Mouse (Mus musculus) heart, adult 18-20 months (tissue): ENCODE data around the gene P3h1. TPM values are rescaled to one million over a fixed set of nuclear protein-coding genes. Genes with fewer than 3 reads are reported as not detected.
"Not testable (repeated sequence)": the region's sequence is repeated elsewhere in the genome, so short reads cannot be mapped to it uniquely, and the experiment has no call there.

Experiments
- DNase-seq, 2 experiments: peaks; one replicate each; pipeline ENCODE4 v3.0.0; 2021 to 2022; ENCODE audit warnings: mixed read lengths in 1 of 2
- total RNA-seq, 2 experiments: library from RNA; stranded (reverse); gene quantifications; 2 replicates each; pipeline ENCODE4 v1.2.3; 2021

The P3h1 gene
- total RNA-seq, 2 experiments from 2014 or later: 9.4 to 9.9 TPM

DNA sequence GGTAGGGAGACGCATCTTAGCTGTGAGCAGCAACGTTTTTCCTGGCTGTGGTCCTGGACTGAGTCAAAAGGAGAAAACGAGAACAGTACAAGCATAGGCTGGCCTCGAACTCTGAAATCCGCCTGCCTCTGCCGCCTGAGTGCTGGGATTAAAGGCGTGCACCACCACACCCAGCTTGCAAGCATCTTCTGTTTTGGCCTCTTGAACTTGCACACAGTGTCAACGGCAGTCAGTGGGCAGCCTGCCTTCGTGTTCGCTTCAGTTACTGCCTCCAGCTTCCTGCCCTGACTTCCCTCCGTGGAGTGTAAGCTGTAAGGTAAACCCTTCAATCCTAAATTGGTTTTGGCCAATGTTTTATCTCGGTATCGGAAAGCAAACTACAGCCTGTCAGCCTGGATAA lies 33.9 kb downstream of the P3h1 start:
- DNase-seq: no peak

DNA sequence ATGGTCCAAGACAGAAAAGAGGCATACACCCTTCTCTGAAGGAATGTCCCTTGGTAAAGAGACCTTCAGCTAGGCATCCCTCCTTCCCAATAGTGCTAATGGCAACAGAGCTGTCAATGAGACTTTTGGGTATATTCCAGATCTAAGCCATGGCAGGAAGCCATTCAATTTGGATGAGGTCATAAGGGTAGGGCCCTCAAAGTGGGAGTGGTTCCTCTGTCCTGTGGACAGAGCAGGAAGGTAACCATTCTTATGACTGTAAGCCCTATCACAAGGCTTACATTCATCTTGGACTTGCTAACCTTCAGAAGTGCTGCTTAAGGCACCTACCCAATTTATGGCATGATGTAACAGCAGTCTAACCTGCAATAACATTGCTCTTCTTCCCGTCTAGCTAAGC lies 41.9 kb downstream of the P3h1 start:
- DNase-seq: peak; percentile 74 to 88

DNA sequence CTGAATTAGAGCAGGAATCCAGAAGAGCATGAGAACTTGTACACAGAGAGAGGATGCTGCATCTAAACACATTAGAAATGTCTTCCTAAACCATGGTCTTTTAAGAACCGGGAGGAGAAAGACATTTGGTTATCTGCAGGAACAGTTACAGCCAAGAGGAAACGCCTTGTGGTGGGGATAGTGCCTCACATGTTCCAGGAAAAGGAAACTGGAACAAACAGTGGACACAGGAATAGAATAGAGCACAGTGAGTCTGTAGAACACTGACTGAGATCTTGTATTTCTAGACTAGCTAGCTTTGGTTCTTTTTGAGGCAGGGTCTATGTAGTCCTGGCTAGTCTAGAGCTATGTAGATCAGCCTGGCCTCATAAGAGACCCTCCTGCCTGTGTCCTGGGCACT lies 42.5 kb downstream of the P3h1 start:
- peak; percentile 46 to 81 for DNase-seq

DNA sequence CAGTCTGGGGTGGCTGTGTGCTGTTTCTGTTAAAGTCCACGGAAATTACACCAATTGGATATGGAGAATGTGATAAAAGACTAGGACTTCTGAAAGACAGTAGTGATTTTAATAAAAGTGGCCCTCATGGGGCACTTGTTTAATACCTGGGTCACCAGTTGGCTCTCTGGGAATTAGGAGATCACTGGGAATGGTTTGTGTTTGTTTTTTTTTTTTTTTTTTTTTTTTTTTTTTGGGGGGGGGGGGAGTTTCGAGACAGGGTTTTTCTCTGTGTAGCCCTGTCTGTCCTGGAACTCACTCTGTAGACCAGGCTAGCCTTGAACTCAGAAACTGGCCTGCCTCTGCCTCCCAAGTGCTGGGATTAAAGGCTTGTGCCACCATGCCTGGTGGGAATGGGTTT lies 43.0 kb downstream of the P3h1 start:
- DNase-seq: no peak

DNA sequence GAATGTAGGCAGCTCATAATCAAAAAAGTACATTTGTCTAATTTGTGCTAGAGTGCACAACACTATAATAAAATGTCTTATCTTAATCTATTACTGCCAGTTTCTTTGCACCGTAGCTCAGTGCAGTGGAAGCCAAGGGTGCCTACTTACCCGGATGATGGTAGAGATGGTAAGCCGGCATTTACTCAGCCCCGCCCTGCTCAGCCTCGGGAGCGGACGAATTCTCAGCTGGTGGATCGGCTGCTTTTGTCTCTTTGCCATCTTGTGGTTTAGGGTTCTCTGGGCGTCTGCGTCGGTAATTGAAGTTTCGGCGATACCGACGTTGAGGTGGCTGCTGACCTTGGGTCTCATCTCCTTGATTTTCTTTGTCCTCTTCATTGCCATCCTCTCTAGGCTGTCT lies 46.1 kb downstream of the P3h1 start:
- not testable (repeated sequence) for DNase-seq

DNA sequence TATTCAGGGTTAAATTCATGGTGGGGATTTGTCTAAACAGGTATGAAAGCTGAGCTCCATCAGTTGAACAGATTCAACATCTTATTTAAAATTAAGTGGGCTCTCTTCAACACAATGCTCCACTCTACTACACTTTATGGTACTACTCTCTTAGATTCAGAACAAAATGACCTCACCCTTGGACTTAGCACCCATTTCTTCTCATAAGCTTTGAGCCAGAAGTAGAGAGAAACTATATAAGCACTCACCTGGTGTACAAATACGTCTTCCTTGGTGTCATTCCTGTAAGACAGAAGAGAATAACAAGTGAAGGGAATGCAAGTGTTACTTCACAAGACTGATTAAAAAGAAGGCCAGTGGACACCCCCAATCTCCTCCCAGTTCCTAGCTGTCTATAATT lies 52.1 kb downstream of the P3h1 start:
- no peak for DNase-seq

DNA sequence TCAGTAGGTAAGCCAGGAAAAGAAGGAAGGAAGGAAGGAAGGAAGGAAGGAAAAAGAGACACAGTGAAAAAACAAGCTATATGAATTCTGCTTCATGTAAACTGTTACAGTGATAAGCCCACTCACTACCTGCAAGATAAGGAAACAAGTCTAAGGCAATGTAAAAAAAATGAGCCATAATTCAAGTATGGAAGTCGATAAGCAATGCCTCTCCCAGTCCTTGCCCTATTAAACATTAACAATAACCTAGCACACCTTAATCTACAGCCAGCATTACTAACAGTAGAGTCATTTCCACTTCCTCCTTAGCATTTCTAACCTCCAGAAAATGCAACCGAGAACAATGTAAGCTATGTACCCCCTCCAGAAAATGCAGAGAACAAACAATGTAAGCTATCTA lies 52.6 kb downstream of the P3h1 start:
- no peak for DNase-seq

DNA sequence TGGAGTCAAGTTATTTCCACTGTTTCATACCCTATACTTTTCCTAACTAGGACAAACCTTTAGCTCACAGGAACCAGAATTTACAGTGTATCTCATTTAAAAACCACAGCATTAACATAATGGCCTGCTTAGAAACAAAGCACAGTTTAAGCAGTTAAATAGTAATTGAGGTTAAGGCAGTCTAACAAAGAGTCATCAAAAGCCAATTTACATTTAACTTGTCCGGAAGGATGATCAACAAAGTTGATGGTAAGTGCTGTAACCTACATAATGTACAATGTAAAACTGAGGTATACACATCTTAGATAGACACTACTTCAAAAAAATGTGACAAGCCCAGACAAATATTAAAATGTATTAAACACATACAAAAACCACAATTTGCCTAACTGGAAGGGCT lies 59.2 kb downstream of the P3h1 start:
- no peak for DNase-seq

DNA sequence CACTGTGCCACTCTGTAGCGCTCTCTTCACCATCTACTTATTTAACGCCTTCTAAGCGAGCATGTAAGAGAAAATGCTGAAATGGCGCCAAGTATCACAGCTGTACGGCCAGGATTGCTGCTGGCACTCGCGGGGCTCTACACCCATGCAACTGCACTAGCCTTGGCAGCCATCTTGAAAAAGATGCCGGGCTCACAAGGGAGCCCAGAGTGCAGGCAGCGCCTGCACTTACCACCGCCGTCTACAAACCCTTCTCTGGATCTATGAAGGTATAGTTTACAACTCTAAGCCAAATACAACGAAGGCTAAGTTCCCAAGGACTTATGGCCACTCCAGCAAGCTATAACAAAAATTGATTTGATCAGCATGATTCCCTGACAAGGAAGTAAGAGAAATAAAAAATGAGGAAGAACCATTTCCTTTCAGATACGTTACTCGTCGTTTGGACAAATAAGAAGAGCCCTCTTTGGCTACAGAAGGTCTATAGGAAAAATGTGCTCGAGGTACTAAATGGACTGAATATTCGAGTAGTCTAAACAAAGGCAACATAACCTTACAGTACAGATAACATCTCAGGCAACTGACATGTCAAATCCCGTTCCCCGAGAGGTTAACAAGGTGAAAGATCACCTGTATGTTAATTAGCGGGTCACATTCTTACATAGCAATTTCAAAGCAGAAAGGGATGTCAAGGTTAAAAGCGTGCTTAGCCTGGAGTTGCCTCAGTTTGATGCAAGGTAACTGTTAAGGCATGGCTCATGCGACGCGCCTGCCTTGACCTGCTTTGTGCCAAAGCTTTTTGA lies 60.3 kb downstream of the P3h1 start:
- peak; percentile 66 to 67 for DNase-seq

DNA sequence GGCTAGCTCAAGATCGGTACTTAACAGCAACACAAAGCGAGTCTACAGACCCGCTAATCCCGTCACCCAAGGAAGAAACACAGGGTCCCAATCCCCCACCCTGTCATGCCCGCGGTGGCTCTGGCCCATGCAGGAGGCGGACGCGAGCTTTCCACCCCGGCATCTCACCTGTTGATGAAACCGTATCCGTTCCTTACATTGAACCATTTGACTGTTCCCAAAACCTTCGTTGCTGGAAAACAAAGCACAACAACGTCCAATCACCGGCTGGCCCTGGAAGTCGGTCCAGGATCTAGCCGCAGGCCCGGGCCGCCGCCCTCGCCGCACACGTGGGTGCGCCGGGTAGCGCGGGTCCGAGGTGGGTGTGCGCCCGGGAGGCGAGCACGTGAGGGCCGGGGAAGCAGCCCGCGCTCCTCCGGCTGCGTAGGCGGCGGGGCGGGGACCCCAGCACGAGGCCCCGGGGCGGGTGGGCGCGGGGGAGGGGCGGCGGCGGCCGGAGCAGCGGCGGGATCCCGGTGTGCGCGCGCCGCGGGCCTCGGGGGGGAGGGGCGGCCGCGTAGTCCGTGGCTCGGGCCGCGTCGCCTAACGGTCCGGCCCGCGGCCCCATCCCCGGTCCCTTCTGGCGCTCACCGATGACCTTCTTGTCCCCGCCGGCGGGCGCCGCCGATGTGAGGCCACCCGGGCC lies 61.0 kb downstream of the P3h1 start:
- DNase-seq: peak in 1 of 2 experiments; percentile 47

DNA sequence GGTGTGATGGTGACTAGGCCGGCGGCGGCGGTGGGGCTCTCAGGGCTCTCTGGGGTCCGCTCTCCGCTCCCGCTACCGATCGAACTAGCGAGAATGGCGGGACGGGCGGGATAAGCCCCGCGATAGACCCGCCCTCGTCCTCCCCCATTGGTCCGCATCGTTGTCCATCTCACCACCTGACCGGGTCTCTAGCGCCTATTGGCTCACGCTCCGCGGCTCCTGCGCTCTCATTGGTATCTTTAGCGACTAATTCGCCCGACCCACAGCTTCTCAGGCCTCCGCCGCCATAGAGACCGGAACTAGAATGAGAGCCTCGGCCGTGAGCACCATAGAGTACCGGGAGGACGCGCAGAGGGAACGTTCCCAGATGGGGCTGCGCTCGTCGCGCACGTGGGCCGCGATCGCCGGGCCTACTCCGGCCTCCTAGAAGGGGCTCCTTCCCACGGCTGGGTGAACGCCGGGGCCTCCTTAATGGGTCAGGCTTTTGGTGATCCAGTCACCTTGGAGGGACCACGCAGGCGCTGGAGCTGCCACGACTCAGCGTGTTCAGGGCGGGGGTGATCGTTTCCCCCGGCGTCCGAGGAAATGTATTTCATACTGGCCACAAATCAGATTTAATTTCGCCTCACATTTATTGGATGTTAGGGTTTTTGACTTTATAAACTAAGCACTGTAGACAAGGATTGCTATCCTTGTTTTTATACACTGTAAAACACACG lies 61.9 kb downstream of the P3h1 start, which contains the start of gene Ybx1:
Gene Ybx1 (minus strand): TSS at position 190 of the 719 bp plus-strand sequence.
- DNase-seq: peak; percentile 100

DNA sequence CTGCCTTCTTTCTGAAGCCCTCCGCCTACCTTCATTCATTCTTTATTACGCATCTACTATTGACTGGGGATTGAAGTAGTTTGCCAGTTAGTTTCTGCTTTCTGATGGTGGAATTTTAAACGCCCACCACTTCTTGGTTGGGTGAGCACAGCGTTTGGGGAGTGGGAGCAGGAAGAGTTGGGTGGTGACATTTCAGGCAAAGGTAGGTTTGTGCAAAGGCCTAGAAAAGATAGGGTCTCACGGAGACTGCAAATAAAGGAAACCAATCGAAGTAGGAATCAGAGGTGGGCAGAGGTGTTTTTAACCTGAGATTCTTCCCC lies 62.4 kb downstream of the P3h1 start:
- DNase-seq: no peak

DNA sequence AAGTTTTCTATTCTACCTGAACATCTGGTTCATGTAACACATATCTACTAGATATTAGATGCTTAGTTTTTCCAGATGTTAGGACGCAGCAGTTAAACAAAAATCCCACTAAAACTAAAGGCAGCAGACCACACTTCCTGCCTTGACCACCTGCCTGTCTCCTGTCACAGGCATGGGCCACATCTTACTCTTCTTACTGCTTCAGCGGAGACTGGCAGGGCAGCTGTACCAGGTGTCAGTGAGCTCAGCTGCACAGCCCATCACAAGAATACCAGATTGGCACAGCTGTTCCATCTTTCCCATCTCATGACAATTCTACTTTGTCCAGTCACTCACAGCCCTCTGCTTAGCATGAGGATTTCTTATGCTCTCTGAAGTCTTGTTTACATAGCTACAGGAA lies 64.6 kb downstream of the P3h1 start:
- DNase-seq: no peak

Other genes starting within 250 kb of the P3h1 start
- 10 to 100 TPM; 12.2 to 13.5 TPM for gene Slc2a1, start 124.2 kb upstream of the P3h1 start, total RNA-seq
- gene Zfp691, start 58.7 kb upstream of the P3h1 start, total RNA-seq: 10 to 100 TPM; 20.0 to 23.4 TPM
- gene Ermap, start 42.9 kb upstream of the P3h1 start, total RNA-seq: not detected
- 10 to 100 TPM; 15.4 to 19.6 TPM for gene Svbp, start 37.6 kb upstream of the P3h1 start, total RNA-seq
- not detected for gene Tmem269, start 14.7 kb upstream of the P3h1 start, total RNA-seq
- 10 to 100 TPM; 24.8 to 26.5 TPM for gene AU022252, start 203 bp upstream of the P3h1 start, total RNA-seq
- gene Cldn19, start 22.5 kb downstream of the P3h1 start, total RNA-seq: not detected
- 100 to 1,000 TPM; 684 to 750 TPM for gene Ybx1, start 61.7 kb downstream of the P3h1 start, total RNA-seq
- 10 to 100 TPM; 10.9 to 12.4 TPM for gene Ppih, start 87.6 kb downstream of the P3h1 start, total RNA-seq
- under 1 TPM in 1 of 2 experiments, not detected in 1; 0.59 TPM for gene Ccdc30, start 182.6 kb downstream of the P3h1 start, total RNA-seq
- gene Ppcs, start 189.5 kb downstream of the P3h1 start, total RNA-seq: 10 to 100 TPM; 11.4 to 12.6 TPM
- gene Zmynd12, start 189.9 kb downstream of the P3h1 start, total RNA-seq: not detected